Mouse (Mus musculus) olfactory bulb, adult 2 months (tissue): Measurements from ENCODE around the gene Parvb. TPM values are rescaled to one million over a fixed set of nuclear protein-coding genes. Genes with fewer than 3 reads are reported as not detected.
A peak's percentile ranks its signal among the peaks of the same experiment; 100 is the strongest.

Experiments
- H3K27ac ChIP-seq: fragments of 200-500 bp; 2 replicates; pipeline ENCODE4 v1.5.1; 2012; ENCODE audit warnings: low read depth, low read length; ENCODE audit not compliant: insufficient read depth
- H3K4me1 ChIP-seq: fragments of 200-500 bp; 2 replicates; pipeline ENCODE4 v1.6.1; 2012; ENCODE audit warnings: low read length; ENCODE audit not compliant: control insufficient read depth, insufficient read depth
- H3K4me3 ChIP-seq: fragments of 200-500 bp; 2 replicates; pipeline ENCODE4 v1.5.1; 2012; ENCODE audit warnings: mild to moderate bottlenecking, low read depth, low read length, moderate library complexity; ENCODE audit not compliant: insufficient read depth
- CTCF ChIP-seq: fragments of 200-500 bp; IDR thresholded peaks from 2 replicates; pipeline ENCODE4 v1.5.1; 2012; ENCODE audit warnings: low read depth, mild to moderate bottlenecking, low read length, moderate library complexity; ENCODE audit not compliant: insufficient read depth
- POLR2A ChIP-seq: fragments of 200-500 bp; IDR thresholded peaks from 2 replicates; pipeline ENCODE4 v1.6.1; 2012; ENCODE audit warnings: mild to moderate bottlenecking, low read depth, low read length, moderate library complexity; ENCODE audit not compliant: insufficient read depth
- WGBS: fragments of 180-500 bp; shearing (Covaris S2); methylation state at CpG from one replicate; pipeline ENCODE4 v1.1.7; 2018; 5-methylcytosine and 5-hydroxymethylcytosine counted together
- polyA plus RNA-seq: library from polyadenylated mRNA; stranded (reverse); fragments of >200 nt; gene quantifications from 2 replicates; pipeline ENCODE4 v1.2.4, GENCODE M21; 2012; ENCODE audit warnings: low replicate concordance; ENCODE audit not compliant: missing spikeins, insufficient read depth, insufficient read length

Parvb gene
- polyA plus RNA-seq, 1 experiment = not detected

DNA sequence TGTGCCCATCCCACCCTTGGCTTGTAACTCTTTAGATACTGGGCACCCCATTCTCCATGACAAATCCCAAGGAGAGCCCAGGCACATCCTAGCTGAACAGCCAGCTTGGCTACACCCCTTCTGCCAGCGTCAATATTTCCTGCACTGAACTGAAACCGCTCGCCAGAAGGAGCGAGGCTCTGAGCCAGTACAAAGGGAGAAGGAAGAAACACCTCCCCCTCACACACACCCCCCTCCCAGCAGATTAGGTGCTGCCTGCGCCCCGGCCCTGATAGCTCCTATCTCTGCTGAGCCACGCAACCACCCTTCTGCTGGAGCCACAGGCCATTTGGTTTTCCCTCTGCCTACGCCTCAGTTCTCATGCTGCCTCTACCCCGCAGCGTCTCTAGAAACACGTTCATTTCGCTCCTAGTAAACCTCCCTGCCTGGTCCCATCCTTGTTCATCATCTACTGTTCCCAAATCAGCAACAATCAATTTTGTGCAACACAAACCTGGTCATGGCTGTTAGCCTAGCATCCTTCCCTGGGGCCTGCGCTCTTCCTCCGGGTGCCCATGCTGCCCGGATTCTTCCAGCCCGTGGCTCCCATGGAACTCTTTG is 630 bp upstream of the Parvb start:
- TF ChIP-seq CTCF = no peak
- TF ChIP-seq POLR2A = no peak
- WGBS = 10% methylated on average over 16 of the region's 16 CpGs
- Histone ChIP-seq H3K4me1 (peaks cover 20% of the 10 kb centered on the region), H3K4me3 (peak overlapping the region; percentile 39), H3K27ac (no peak overlapping the region)

GRCm38 (mm10) chr15:84232609-84233008 is 766 bp downstream of the Parvb start:
- peaks cover 22% of the 10 kb centered on the region for H3K4me1 ChIP-seq
- TF ChIP-seq CTCF (no peak), POLR2A (no peak)
- H3K27ac ChIP-seq = no peak overlapping the region
- H3K4me3 ChIP-seq = 0 out of 2 replicates have a peak overlapping the region, but pooled peaks have one; percentile 2
- WGBS = 58% methylated on average over 8 of the region's 8 CpGs

DNA sequence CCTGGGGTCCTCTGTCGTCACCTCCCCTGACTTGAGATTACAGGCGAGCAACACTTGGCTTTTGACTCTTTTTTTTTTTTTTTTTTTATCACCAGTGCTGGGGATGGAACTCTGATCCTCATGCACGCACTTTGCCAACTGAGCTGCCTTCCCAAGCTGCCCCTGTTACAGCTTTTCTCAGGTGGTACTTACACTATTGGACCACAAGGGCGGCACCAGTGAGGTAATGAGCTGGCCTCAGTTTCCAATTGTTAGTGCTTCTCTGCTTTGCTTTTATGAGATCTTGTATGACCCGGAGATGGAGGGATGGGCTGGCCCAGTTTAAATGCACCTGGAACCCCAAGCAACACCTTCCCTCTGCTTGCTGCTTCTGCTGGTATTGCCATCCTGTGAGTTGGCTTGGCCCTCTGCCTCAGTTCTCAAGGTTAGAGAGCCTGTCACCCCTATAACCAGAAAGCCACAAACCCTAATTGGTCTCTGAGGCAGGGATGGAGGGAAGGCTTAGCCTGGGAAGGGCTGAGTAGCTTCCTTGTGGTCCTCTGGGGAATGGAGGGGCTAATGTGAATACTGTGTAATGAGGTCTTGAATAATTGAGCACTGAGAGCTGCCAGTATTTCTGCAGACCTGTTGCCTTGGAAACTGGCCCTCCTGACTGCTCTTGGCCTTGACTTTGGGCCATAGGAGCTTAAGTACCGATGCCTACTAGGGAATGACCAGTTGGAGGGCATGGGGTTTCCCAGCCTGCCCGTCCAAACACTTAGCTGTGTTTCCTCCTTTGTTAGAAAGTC is 3.1 kb downstream of the Parvb start:
- peaks cover 32% of the 10 kb centered on the region for H3K4me1 ChIP-seq
- H3K4me3 ChIP-seq = no peak overlapping the region
- H3K27ac ChIP-seq = no peak overlapping the region
- TF ChIP-seq POLR2A (no peak), CTCF (no peak)
- 81% methylated on average over 7 of the region's 7 CpGs for WGBS

DNA sequence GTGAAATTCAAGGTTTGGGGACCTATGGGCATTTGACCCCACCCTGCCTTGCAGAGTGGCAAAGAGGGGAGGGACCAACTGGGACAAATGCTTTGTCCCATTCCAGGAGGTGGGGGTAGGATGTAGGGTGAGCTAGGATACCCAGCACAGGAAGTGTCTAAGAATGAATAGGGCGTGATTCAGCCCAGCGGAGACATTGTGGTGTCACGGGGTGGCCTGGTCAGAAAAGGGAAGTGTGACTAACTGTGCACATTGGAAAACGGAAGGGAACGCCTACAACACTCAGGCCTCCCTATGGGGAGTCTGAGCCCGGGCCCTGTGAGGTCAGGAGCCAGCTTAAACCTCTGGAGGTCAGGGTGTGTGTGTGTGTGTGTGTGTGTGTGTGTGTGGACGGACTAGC is 3.8 kb downstream of the Parvb start:
- no peak overlapping the region for H3K4me3 ChIP-seq
- no peak overlapping the region for H3K27ac ChIP-seq
- WGBS = 76% methylated on average over 7 of the region's 7 CpGs
- TF ChIP-seq POLR2A = no peak
- TF ChIP-seq CTCF = no peak
- H3K4me1 ChIP-seq = peaks cover 32% of the 10 kb centered on the region

GRCm38 (mm10) chr15:84238552-84238951 is 6.7 kb downstream of the Parvb start:
- Histone ChIP-seq H3K4me1 (peaks cover 17% of the 10 kb centered on the region), H3K27ac (no peak overlapping the region), H3K4me3 (no peak overlapping the region)
- no peak for TF ChIP-seq CTCF
- no peak for TF ChIP-seq POLR2A
- WGBS = 26% methylated on average over 15 of the region's 15 CpGs

DNA sequence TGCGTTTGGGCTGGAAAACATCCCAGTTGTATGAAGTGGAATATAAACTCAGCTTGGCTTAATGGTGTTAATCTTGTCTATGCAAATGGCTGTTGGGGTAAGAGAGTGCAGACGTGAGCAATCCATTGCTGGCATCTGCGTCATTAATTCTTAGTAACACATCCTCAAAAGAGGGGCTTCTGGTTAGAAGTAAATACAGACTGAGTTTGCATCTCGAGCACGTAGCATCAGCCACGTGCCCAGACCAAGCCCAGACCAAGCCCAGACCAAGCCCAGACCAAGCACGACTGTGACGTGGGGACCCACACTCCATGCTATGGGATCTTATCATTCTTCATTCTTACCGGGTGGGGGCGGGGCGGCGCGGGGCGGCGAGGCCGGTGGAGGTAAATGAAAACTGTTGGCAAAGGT is 7.2 kb downstream of the Parvb start:
- Histone ChIP-seq H3K27ac (no peak overlapping the region), H3K4me1 (peaks cover 17% of the 10 kb centered on the region), H3K4me3 (no peak overlapping the region)
- no peak for TF ChIP-seq CTCF
- WGBS = 21% methylated on average over 16 of the region's 16 CpGs

DNA sequence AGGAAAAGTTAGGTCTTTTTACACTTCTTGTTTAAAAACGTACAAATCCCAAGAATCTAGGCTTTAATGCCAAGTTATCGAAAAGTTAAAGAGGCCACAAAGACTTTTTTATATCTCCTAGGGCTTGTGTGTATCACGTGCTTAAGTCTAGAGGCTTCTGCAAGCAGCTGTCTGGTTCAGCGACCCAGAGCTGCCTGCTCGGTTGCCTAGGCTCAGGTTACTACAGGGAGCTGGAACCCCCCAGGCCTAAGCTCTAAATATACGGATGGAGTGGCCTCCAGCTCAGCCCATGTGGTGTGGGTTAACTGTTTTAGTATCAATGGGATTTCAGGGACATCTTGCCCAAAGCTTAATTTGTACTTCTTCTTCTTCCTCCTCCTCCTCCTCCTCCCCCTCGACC is 9.7 kb downstream of the Parvb start:
- no peak overlapping the region for H3K4me3 ChIP-seq
- 76% methylated on average over 7 of the region's 7 CpGs for WGBS
- H3K27ac ChIP-seq = no peak overlapping the region
- peaks cover 24% of the 10 kb centered on the region for H3K4me1 ChIP-seq
- no peak for TF ChIP-seq POLR2A
- TF ChIP-seq CTCF = no peak

- Histone ChIP-seq H3K27ac (no peak overlapping the region), H3K4me3 (no peak overlapping the region), H3K4me1 (peaks cover 6% of the 10 kb centered on the region)
- WGBS = 63% methylated on average over 7 of the region's 7 CpGs
- no peak for TF ChIP-seq CTCF
- no peak for TF ChIP-seq POLR2A
These were observed 13.3 kb downstream of the Parvb start for GRCm38 (mm10) chr15:84245104-84245503.

- TF ChIP-seq POLR2A = no peak
- TF ChIP-seq CTCF = no peak
- Histone ChIP-seq H3K4me3 (no peak overlapping the region), H3K27ac (no peak overlapping the region), H3K4me1 (peaks cover 11% of the 10 kb centered on the region)
- 84% methylated on average over 6 of the region's 6 CpGs for WGBS
These were observed 14.4 kb downstream of the Parvb start for GRCm38 (mm10) chr15:84246195-84246594.
